Mouse (Mus musculus): ENCODE results near the gene Nosip.
"Not testable (repeated sequence)": the region's sequence is repeated elsewhere in the genome, so short reads cannot be mapped to it uniquely, and the experiment has no call there.

Nosip gene

GRCm38 (mm10) chr7:45090251-45090977 lies 28.2 kb downstream of the Nosip start:
- in situ Hi-C loops (cut with MboI, MseI) = no loop called here

- in situ Hi-C loops (cut with MboI, MseI) = no loop called here
Observed at GRCm38 (mm10) chr7:45091001-45091990, 29.1 kb downstream of the Nosip start.

GRCm38 (mm10) chr7:45092048-45092447 lies 29.8 kb downstream of the Nosip start, which contains the start of gene Rcn3:
TSS of gene Rcn3 (minus strand) at chr7:45092221.
- in situ Hi-C loops (cut with MboI, MseI) = no loop called here

- in situ Hi-C loops (cut with MboI, MseI) = no loop called here
Observed at GRCm38 (mm10) chr7:45092828-45093515, 30.7 kb downstream of the Nosip start.

- in situ Hi-C loops (cut with MboI, MseI) = no loop called here
Observed at GRCm38 (mm10) chr7:45093516-45093905, 31.3 kb downstream of the Nosip start.

GRCm38 (mm10) chr7:45094121-45094520 lies 31.9 kb downstream of the Nosip start:
- in situ Hi-C loops (cut with MboI, MseI) = no loop called here

GRCm38 (mm10) chr7:45095367-45095766 lies 33.1 kb downstream of the Nosip start:
- in situ Hi-C loops (cut with MboI, MseI) = no loop called here

- in situ Hi-C loops (cut with MboI, MseI) = not testable (repeated sequence)
Observed at GRCm38 (mm10) chr7:45095965-45096364, 33.7 kb downstream of the Nosip start.

GRCm38 (mm10) chr7:45097479-45097878 lies 35.2 kb downstream of the Nosip start:
- in situ Hi-C loops (cut with MboI, MseI) = no loop called here

GRCm38 (mm10) chr7:45098541-45099240 lies 36.5 kb downstream of the Nosip start:
- in situ Hi-C loops (cut with MboI, MseI) = no loop called here

GRCm38 (mm10) chr7:45100046-45100445 lies 37.8 kb downstream of the Nosip start:
- in situ Hi-C loops (cut with MboI, MseI) = no loop called here

- in situ Hi-C loops (cut with MboI, MseI) = no loop called here
Observed at GRCm38 (mm10) chr7:45102441-45102840, 40.2 kb downstream of the Nosip start.

GRCm38 (mm10) chr7:45102940-45103585 lies 40.8 kb downstream of the Nosip start:
- in situ Hi-C loops (cut with MboI, MseI) = no loop called here

- in situ Hi-C loops (cut with MboI, MseI) = no loop called here
Observed at GRCm38 (mm10) chr7:45103652-45104180, 41.5 kb downstream of the Nosip start, which contains the start of gene Fcgrt. TSS of gene Fcgrt (minus strand) at chr7:45103851.

- in situ Hi-C loops (cut with MboI, MseI) = no loop called here
Observed at GRCm38 (mm10) chr7:45104941-45105340, 42.7 kb downstream of the Nosip start.

GRCm38 (mm10) chr7:45105491-45105890 lies 43.3 kb downstream of the Nosip start:
- in situ Hi-C loops (cut with MboI, MseI) = no loop called here

GRCm38 (mm10) chr7:45106441-45106840 lies 44.2 kb downstream of the Nosip start:
- in situ Hi-C loops (cut with MboI, MseI) = no loop called here

- in situ Hi-C loops (cut with MboI, MseI) = no loop called here
Observed at GRCm38 (mm10) chr7:45107052-45107645, 44.9 kb downstream of the Nosip start.

- in situ Hi-C loops (cut with MboI, MseI) = not testable (repeated sequence)
Observed at GRCm38 (mm10) chr7:45110089-45110488, 47.9 kb downstream of the Nosip start.

GRCm38 (mm10) chr7:45111940-45112339 lies 49.7 kb downstream of the Nosip start:
- in situ Hi-C loops (cut with MboI, MseI) = no loop called here
